ENCODE assay signal across 11 mouse cellular contexts in genomic region chr12:82415690-82416364, GRCm38 (mm10).
DNase-seq lines count a peak whose midpoint lies in the region; ATAC-seq and TF ChIP-seq lines count a peak whose summit lies in the region.
"Had no signal": no experiment of that assay in that cellular context is flagged by ENCODE, and none has a peak within 500 bp of the region (broad histone marks: within the 10 kb centered on the region; RNA-seq: fewer than 3 reads in every experiment).

No protein-coding gene starts in this region.

- H3K4me1 ChIP-seq in cortical plate, adult 2 months (ENCODE audit: control insufficient read depth, insufficient read depth, low read length) = peaks cover 13% of the 10 kb centered on the region
- no peaks in the 10 kb centered on the region for H3K4me1 ChIP-seq in midbrain, embryonic 15.5 days
- H3K4me1 ChIP-seq in intestine, embryonic 15.5 days (replicated peaks) = 0 out of 2 replicates have a peak, but pooled peaks cover 4% of the 10 kb centered on the region
- H3K4me1 ChIP-seq: liver, embryonic 15.5 days had no signal

- peak; percentile 13; the same call in 1 of the 2 replicates for ATAC-seq in frontal cortex, adult (ENCODE audit: low TSS enrichment)
- peak; percentile 62; the same call in 1 of the 2 replicates for ATAC-seq in midbrain, embryonic 15.5 days (replicated peaks)
- no peak for ATAC-seq in intestine, embryonic 15.5 days

- peak overlapping the region; percentile 62; the same call in 1 of the 2 replicates for H3K27ac ChIP-seq in cortical plate, adult 2 months (ENCODE audit: insufficient read depth, low read length)
- H3K27ac ChIP-seq in midbrain, embryonic 15.5 days = no peak overlapping the region
- H3K27ac ChIP-seq in intestine, embryonic 15.5 days = no peak overlapping the region
- H3K27ac ChIP-seq: embryonic facial prominence, embryonic 12.5 days; liver, embryonic 15.5 days had no signal

- no peaks in the 10 kb centered on the region for H3K9me3 ChIP-seq in midbrain, embryonic 15.5 days
- no peaks in the 10 kb centered on the region for H3K9me3 ChIP-seq in intestine, embryonic 15.5 days
- H3K9me3 ChIP-seq: embryonic facial prominence, embryonic 12.5 days; liver, embryonic 15.5 days had no signal

- no peaks in the 10 kb centered on the region for H3K27me3 ChIP-seq in midbrain, embryonic 15.5 days (replicated peaks)
- no peaks in the 10 kb centered on the region for H3K27me3 ChIP-seq in intestine, embryonic 15.5 days (replicated peaks)
- H3K27me3 ChIP-seq: CH12.LX; embryonic facial prominence, embryonic 12.5 days; liver, embryonic 15.5 days had no signal

- DNase-seq in frontal cortex, postnatal 14 days (ENCODE audit: low spot score in 2 of 2) = no peak
- peak; percentile 92 for DNase-seq in NIH3T3 (ENCODE audit: low read depth)
- peak; percentile 82 to 87 for DNase-seq in heart, postnatal 10 days
- DNase-seq in natural killer cell, adult 2 months (ENCODE audit: low spot score in 2 of 2) = no peak

- TF ChIP-seq CTCF in cortical plate, adult 2 months (IDR thresholded peaks at IDR 0.05; ENCODE audit: extremely low read depth, insufficient read depth, low read length) = 0 out of 2 replicates have a peak, but pooled peaks have one; percentile 2

- no peak overlapping the region for H3K9ac ChIP-seq in midbrain, embryonic 15.5 days
- H3K9ac ChIP-seq in intestine, embryonic 15.5 days = no peak overlapping the region
- H3K9ac ChIP-seq: embryonic facial prominence, embryonic 12.5 days; liver, embryonic 15.5 days had no signal

- intact Hi-C loops in heart, postnatal 10 days (cut with DNase I) = no loop called here

- no peak overlapping the region for H3K4me2 ChIP-seq in midbrain, embryonic 15.5 days
- no peak overlapping the region for H3K4me2 ChIP-seq in intestine, embryonic 15.5 days (replicated peaks)
- H3K4me2 ChIP-seq: embryonic facial prominence, embryonic 12.5 days; liver, embryonic 15.5 days had no signal

- H3K4me3 ChIP-seq in cortical plate, adult 2 months (ENCODE audit: insufficient read depth, low read length) = no peak overlapping the region
- no peak overlapping the region for H3K4me3 ChIP-seq in midbrain, embryonic 15.5 days
- H3K4me3 ChIP-seq in intestine, embryonic 15.5 days (replicated peaks) = no peak overlapping the region
- H3K4me3 ChIP-seq: embryonic facial prominence, embryonic 12.5 days; liver, embryonic 15.5 days had no signal

- no peak for TF ChIP-seq POLR2A in cortical plate, adult 2 months (IDR thresholded peaks at IDR 0.05; ENCODE audit: extremely low read depth, insufficient read depth, low read length)

- 71% methylated on average over 4 of the region's 4 CpGs for WGBS in midbrain, embryonic 15.5 days
- 82% methylated on average over 4 of the region's 4 CpGs for WGBS in intestine, embryonic 15.5 days

- H3K36me3 ChIP-seq in midbrain, embryonic 15.5 days (replicated peaks) = 0 out of 2 replicates have a peak, but pooled peaks cover 6% of the 10 kb centered on the region
- peaks cover 11% of the 10 kb centered on the region for H3K36me3 ChIP-seq in intestine, embryonic 15.5 days
- H3K36me3 ChIP-seq: liver, embryonic 15.5 days had no signal

Comparison
In these comparisons a context has a peak if more than half of its experiments do, and no peak if none do; other contexts are left out.
1. DNase-seq: peak in NIH3T3 (single experiment) and heart, postnatal 10 days (2 of 2); none in frontal cortex, postnatal 14 days (0 of 2) and natural killer cell, adult 2 months (0 of 2).